Mouse (Mus musculus): ENCODE measurements around the gene Mlst8. TPM values are rescaled to one million over a fixed set of nuclear protein-coding genes. Genes with fewer than 3 reads are reported as not detected.

The Mlst8 gene
- polyA plus RNA-seq, 1 experiment from 2014 or later: 32.0 TPM

- H3K4me3 ChIP-seq (ENCODE audit: low read depth, low read length): peak overlapping the region; percentile 84
- ATAC-seq (replicated peaks; ENCODE audit: insufficient number of reproducible peaks, low FRiP score, low TSS enrichment, low read depth) (no peak), DNase-seq (ENCODE audit: low spot score) (no peak)
- no peaks in the 10 kb centered on the region for H3K9me3 ChIP-seq (replicated peaks; ENCODE audit: control insufficient read depth, low read length)
- H3K36me3 ChIP-seq (replicated peaks; ENCODE audit: control insufficient read depth, insufficient read depth, low read depth, low read length): no peaks in the 10 kb centered on the region; the same call in 1 of the 2 replicates
- H3K4me2 ChIP-seq (ENCODE audit: low read depth, low read length): peak overlapping the region; percentile 65
- H3K4me1 ChIP-seq (ENCODE audit: control insufficient read depth, insufficient read depth, low read length): no peaks in the 10 kb centered on the region
- H3K9ac ChIP-seq (replicated peaks; ENCODE audit: low read length): peak overlapping the region; percentile 84
- H3K27me3 ChIP-seq (ENCODE audit: control insufficient read depth, insufficient read depth, low read length): no peaks in the 10 kb centered on the region
- H3K27ac ChIP-seq (replicated peaks; ENCODE audit: low read depth, low read length): peak overlapping the region; percentile 87; the same call in 1 of the 2 replicates
- 7% methylated on average over 14 of the region's 14 CpGs for WGBS
Observed at GRCm38 (mm10) chr17:24454218-24454755, 24.6 kb downstream of the Mlst8 start.

- Histone ChIP-seq H3K4me1 (ENCODE audit: control insufficient read depth, insufficient read depth, low read length) (no peaks in the 10 kb centered on the region), H3K27me3 (ENCODE audit: control insufficient read depth, insufficient read depth, low read length) (no peaks in the 10 kb centered on the region), H3K9ac (replicated peaks; ENCODE audit: low read length) (no peak overlapping the region), H3K4me3 (ENCODE audit: low read depth, low read length) (no peak overlapping the region), H3K4me2 (ENCODE audit: low read depth, low read length) (no peak overlapping the region), H3K36me3 (replicated peaks; ENCODE audit: control insufficient read depth, insufficient read depth, low read depth, low read length) (peaks cover 3% of the 10 kb centered on the region), H3K9me3 (replicated peaks; ENCODE audit: control insufficient read depth, low read length) (no peaks in the 10 kb centered on the region), H3K27ac (replicated peaks; ENCODE audit: low read depth, low read length) (no peak overlapping the region)
- WGBS: 84% methylated on average over 2 of the region's 2 CpGs
- ATAC-seq (replicated peaks; ENCODE audit: insufficient number of reproducible peaks, low FRiP score, low TSS enrichment, low read depth): no peak
- no peak for DNase-seq (ENCODE audit: low spot score)
Observed at GRCm38 (mm10) chr17:24453372-24453771, 25.5 kb downstream of the Mlst8 start.

GRCm38 (mm10) chr17:24451220-24451619 is 27.7 kb downstream of the Mlst8 start:
- ATAC-seq (replicated peaks; ENCODE audit: insufficient number of reproducible peaks, low FRiP score, low TSS enrichment, low read depth): no peak
- no peak for DNase-seq (ENCODE audit: low spot score)
- H3K36me3 ChIP-seq (replicated peaks; ENCODE audit: control insufficient read depth, insufficient read depth, low read depth, low read length): peaks cover 6% of the 10 kb centered on the region
- no peak overlapping the region for H3K9ac ChIP-seq (replicated peaks; ENCODE audit: low read length)
- no peaks in the 10 kb centered on the region for H3K27me3 ChIP-seq (ENCODE audit: control insufficient read depth, insufficient read depth, low read length)
- no peak overlapping the region for H3K27ac ChIP-seq (replicated peaks; ENCODE audit: low read depth, low read length)
- WGBS: 97% methylated on average over 6 of the region's 6 CpGs
- H3K4me3 ChIP-seq (ENCODE audit: low read depth, low read length): no peak overlapping the region
- H3K4me1 ChIP-seq (ENCODE audit: control insufficient read depth, insufficient read depth, low read length): no peaks in the 10 kb centered on the region
- H3K4me2 ChIP-seq (ENCODE audit: low read depth, low read length): no peak overlapping the region
- no peaks in the 10 kb centered on the region for H3K9me3 ChIP-seq (replicated peaks; ENCODE audit: control insufficient read depth, low read length)

GRCm38 (mm10) chr17:24449507-24449906 is 29.4 kb downstream of the Mlst8 start:
- Histone ChIP-seq H3K9me3 (replicated peaks; ENCODE audit: control insufficient read depth, low read length) (no peaks in the 10 kb centered on the region), H3K4me1 (ENCODE audit: control insufficient read depth, insufficient read depth, low read length) (no peaks in the 10 kb centered on the region), H3K4me3 (ENCODE audit: low read depth, low read length) (no peak overlapping the region), H3K36me3 (replicated peaks; ENCODE audit: control insufficient read depth, insufficient read depth, low read depth, low read length) (peaks cover 13% of the 10 kb centered on the region), H3K27me3 (ENCODE audit: control insufficient read depth, insufficient read depth, low read length) (no peaks in the 10 kb centered on the region), H3K27ac (replicated peaks; ENCODE audit: low read depth, low read length) (no peak overlapping the region), H3K9ac (replicated peaks; ENCODE audit: low read length) (no peak overlapping the region), H3K4me2 (ENCODE audit: low read depth, low read length) (no peak overlapping the region)
- ATAC-seq (replicated peaks; ENCODE audit: insufficient number of reproducible peaks, low FRiP score, low TSS enrichment, low read depth) (no peak), DNase-seq (ENCODE audit: low spot score) (no peak)
- WGBS: 87% methylated on average over 6 of the region's 6 CpGs

GRCm38 (mm10) chr17:24446590-24446989 is 32.3 kb downstream of the Mlst8 start:
- H3K36me3 ChIP-seq (replicated peaks; ENCODE audit: control insufficient read depth, insufficient read depth, low read depth, low read length): peaks cover 20% of the 10 kb centered on the region
- no peak overlapping the region for H3K4me2 ChIP-seq (ENCODE audit: low read depth, low read length)
- no peaks in the 10 kb centered on the region for H3K27me3 ChIP-seq (ENCODE audit: control insufficient read depth, insufficient read depth, low read length)
- H3K27ac ChIP-seq (replicated peaks; ENCODE audit: low read depth, low read length): no peak overlapping the region
- no peak for ATAC-seq (replicated peaks; ENCODE audit: insufficient number of reproducible peaks, low FRiP score, low TSS enrichment, low read depth)
- DNase-seq (ENCODE audit: low spot score): no peak
- H3K4me1 ChIP-seq (ENCODE audit: control insufficient read depth, insufficient read depth, low read length): no peaks in the 10 kb centered on the region
- H3K9ac ChIP-seq (replicated peaks; ENCODE audit: low read length): no peak overlapping the region
- H3K9me3 ChIP-seq (replicated peaks; ENCODE audit: control insufficient read depth, low read length): no peaks in the 10 kb centered on the region
- WGBS: 89% methylated on average over 8 of the region's 8 CpGs
- no peak overlapping the region for H3K4me3 ChIP-seq (ENCODE audit: low read depth, low read length)

- 91% methylated on average over 4 of the region's 4 CpGs for WGBS
- peaks cover 19% of the 10 kb centered on the region for H3K36me3 ChIP-seq (replicated peaks; ENCODE audit: control insufficient read depth, insufficient read depth, low read depth, low read length)
- no peaks in the 10 kb centered on the region for H3K9me3 ChIP-seq (replicated peaks; ENCODE audit: control insufficient read depth, low read length)
- H3K27me3 ChIP-seq (ENCODE audit: control insufficient read depth, insufficient read depth, low read length): no peaks in the 10 kb centered on the region
- no peak for ATAC-seq (replicated peaks; ENCODE audit: insufficient number of reproducible peaks, low FRiP score, low TSS enrichment, low read depth)
- no peak for DNase-seq (ENCODE audit: low spot score)
- H3K4me1 ChIP-seq (ENCODE audit: control insufficient read depth, insufficient read depth, low read length): no peaks in the 10 kb centered on the region
- H3K4me2 ChIP-seq (ENCODE audit: low read depth, low read length): no peak overlapping the region
- H3K4me3 ChIP-seq (ENCODE audit: low read depth, low read length): no peak overlapping the region
- H3K27ac ChIP-seq (replicated peaks; ENCODE audit: low read depth, low read length): no peak overlapping the region
- no peak overlapping the region for H3K9ac ChIP-seq (replicated peaks; ENCODE audit: low read length)
Observed at GRCm38 (mm10) chr17:24443409-24443808, 35.5 kb downstream of the Mlst8 start.

GRCm38 (mm10) chr17:24442632-24443155 is 36.2 kb downstream of the Mlst8 start, which contains the start of gene Dnase1l2:
Gene Dnase1l2 (minus strand): TSS chr17:24443105.
- no peak for DNase-seq (ENCODE audit: low spot score)
- Histone ChIP-seq H3K27ac (replicated peaks; ENCODE audit: low read depth, low read length) (no peak within 1 kb of the TSS), H3K36me3 (replicated peaks; ENCODE audit: control insufficient read depth, insufficient read depth, low read depth, low read length) (peaks cover 19% of the 10 kb centered on the region), H3K9ac (replicated peaks; ENCODE audit: low read length) (no peak within 1 kb of the TSS), H3K4me1 (ENCODE audit: control insufficient read depth, insufficient read depth, low read length) (no peaks in the 10 kb centered on the region), H3K4me2 (ENCODE audit: low read depth, low read length) (no peak within 1 kb of the TSS), H3K9me3 (replicated peaks; ENCODE audit: control insufficient read depth, low read length) (no peaks in the 10 kb centered on the region), H3K27me3 (ENCODE audit: control insufficient read depth, insufficient read depth, low read length) (no peaks in the 10 kb centered on the region), H3K4me3 (ENCODE audit: low read depth, low read length) (no peak within 1 kb of the TSS)
- WGBS: 81% methylated on average over 7 of the region's 7 CpGs
- no peak for ATAC-seq (replicated peaks; ENCODE audit: insufficient number of reproducible peaks, low FRiP score, low TSS enrichment, low read depth)

GRCm38 (mm10) chr17:24442107-24442506 is 36.8 kb downstream of the Mlst8 start:
- no peak for ATAC-seq (replicated peaks; ENCODE audit: insufficient number of reproducible peaks, low FRiP score, low TSS enrichment, low read depth)
- Histone ChIP-seq H3K9ac (replicated peaks; ENCODE audit: low read length) (no peak overlapping the region), H3K36me3 (replicated peaks; ENCODE audit: control insufficient read depth, insufficient read depth, low read depth, low read length) (peaks cover 17% of the 10 kb centered on the region), H3K4me1 (ENCODE audit: control insufficient read depth, insufficient read depth, low read length) (no peaks in the 10 kb centered on the region), H3K27ac (replicated peaks; ENCODE audit: low read depth, low read length) (no peak overlapping the region), H3K4me3 (ENCODE audit: low read depth, low read length) (no peak overlapping the region), H3K9me3 (replicated peaks; ENCODE audit: control insufficient read depth, low read length) (no peaks in the 10 kb centered on the region), H3K27me3 (ENCODE audit: control insufficient read depth, insufficient read depth, low read length) (no peaks in the 10 kb centered on the region), H3K4me2 (ENCODE audit: low read depth, low read length) (no peak overlapping the region)
- DNase-seq (ENCODE audit: low spot score): no peak
- WGBS: 90% methylated on average over 14 of the region's 14 CpGs

Measured in embryonic facial prominence, embryonic 11.5 days (tissue).